Mouse (Mus musculus): Measurements from ENCODE around the gene Fam168b. TPM values are rescaled to one million over a fixed set of nuclear protein-coding genes. Genes with fewer than 3 reads are reported as not detected.

Fam168b gene
- polyA plus RNA-seq, 1 experiment from 2014 or later, result 83.2 TPM

- no peak overlapping the region; the same call in 1 of the 2 replicates for H3K27ac ChIP-seq (ENCODE audit: low read length)
- no peaks in the 10 kb centered on the region for H3K36me3 ChIP-seq (ENCODE audit: insufficient read depth, low read length)
- no peaks in the 10 kb centered on the region for H3K9me3 ChIP-seq (ENCODE audit: low read length)
- WGBS, result 53% methylated on average over 11 of the region's 11 CpGs
- H3K4me1 ChIP-seq (ENCODE audit: insufficient read depth, low read length), result peaks cover 33% of the 10 kb centered on the region
- no peak overlapping the region for H3K4me3 ChIP-seq (ENCODE audit: low read length)
- H3K27me3 ChIP-seq (ENCODE audit: insufficient read depth, low read length), result no peaks in the 10 kb centered on the region
- 0 out of 2 replicates have a peak overlapping the region, but pooled peaks have one; percentile 27 for H3K9ac ChIP-seq (replicated peaks; ENCODE audit: low read length)
- H3K4me2 ChIP-seq (replicated peaks; ENCODE audit: low read depth, low read length), result no peak overlapping the region
- ATAC-seq (ENCODE audit: low FRiP score, low TSS enrichment), result no peak
These were observed 9.4 kb upstream of the Fam168b start for GRCm38 (mm10) chr1:34852116-34852878.

GRCm38 (mm10) chr1:34851562-34851961, 8.7 kb upstream of the Fam168b start:
- Histone ChIP-seq H3K27ac (ENCODE audit: low read length) (peak overlapping the region; percentile 25; the same call in 1 of the 2 replicates), H3K4me3 (ENCODE audit: low read length) (no peak overlapping the region)
- ATAC-seq (ENCODE audit: low FRiP score, low TSS enrichment), result no peak

GRCm38 (mm10) chr1:34850343-34851136, 7.7 kb upstream of the Fam168b start:
- Histone ChIP-seq H3K27ac (ENCODE audit: low read length) (no peak overlapping the region), H3K36me3 (ENCODE audit: insufficient read depth, low read length) (no peaks in the 10 kb centered on the region), H3K27me3 (ENCODE audit: insufficient read depth, low read length) (no peaks in the 10 kb centered on the region), H3K4me3 (ENCODE audit: low read length) (peak overlapping the region; percentile 72), H3K9ac (replicated peaks; ENCODE audit: low read length) (peak overlapping the region; percentile 89), H3K4me1 (ENCODE audit: insufficient read depth, low read length) (peaks cover 33% of the 10 kb centered on the region), H3K4me2 (replicated peaks; ENCODE audit: low read depth, low read length) (peak overlapping the region; percentile 89), H3K9me3 (ENCODE audit: low read length) (no peaks in the 10 kb centered on the region)
- WGBS, result 40% methylated on average over 10 of the region's 11 CpGs
- peak; percentile 62 for ATAC-seq (ENCODE audit: low FRiP score, low TSS enrichment)

More at GRCm38 (mm10) chr1:34851562-34851961, 8.7 kb upstream of the Fam168b start:
- Histone ChIP-seq H3K4me2 (replicated peaks; ENCODE audit: low read depth, low read length) (peak overlapping the region; percentile 89), H3K9ac (replicated peaks; ENCODE audit: low read length) (no peak overlapping the region; the same call in 1 of the 2 replicates), H3K4me1 (ENCODE audit: insufficient read depth, low read length) (peaks cover 33% of the 10 kb centered on the region), H3K27me3 (ENCODE audit: insufficient read depth, low read length) (no peaks in the 10 kb centered on the region), H3K9me3 (ENCODE audit: low read length) (no peaks in the 10 kb centered on the region), H3K36me3 (ENCODE audit: insufficient read depth, low read length) (no peaks in the 10 kb centered on the region)
- WGBS, result 30% methylated on average over 6 of the region's 6 CpGs

GRCm38 (mm10) chr1:34849745-34850342, 7.0 kb upstream of the Fam168b start, which contains the start of gene Plekhb2:
Gene Plekhb2 (plus strand): TSS chr1:34849976.
- Histone ChIP-seq H3K4me3 (ENCODE audit: low read length) (peak within 1 kb of the TSS; percentile 72), H3K27me3 (ENCODE audit: insufficient read depth, low read length) (no peaks in the 10 kb centered on the region), H3K4me2 (replicated peaks; ENCODE audit: low read depth, low read length) (peak within 1 kb of the TSS; percentile 89), H3K36me3 (ENCODE audit: insufficient read depth, low read length) (no peaks in the 10 kb centered on the region), H3K9me3 (ENCODE audit: low read length) (no peaks in the 10 kb centered on the region), H3K4me1 (ENCODE audit: insufficient read depth, low read length) (peaks cover 31% of the 10 kb centered on the region), H3K27ac (ENCODE audit: low read length) (0 out of 2 replicates have a peak within 1 kb of the TSS, but pooled peaks have one; percentile 54), H3K9ac (replicated peaks; ENCODE audit: low read length) (peak within 1 kb of the TSS; percentile 89)
- ATAC-seq (ENCODE audit: low FRiP score, low TSS enrichment), result peak; percentile 85
- WGBS, result 1% methylated on average over 31 of the region's 40 CpGs

- ATAC-seq (ENCODE audit: low FRiP score, low TSS enrichment), result no peak
- no peak overlapping the region for H3K27ac ChIP-seq (ENCODE audit: low read length)
- H3K36me3 ChIP-seq (ENCODE audit: insufficient read depth, low read length), result no peaks in the 10 kb centered on the region
- H3K4me3 ChIP-seq (ENCODE audit: low read length), result no peak overlapping the region
- 93% methylated on average over 3 of the region's 3 CpGs for WGBS
- peaks cover 21% of the 10 kb centered on the region for H3K4me1 ChIP-seq (ENCODE audit: insufficient read depth, low read length)
- H3K9ac ChIP-seq (replicated peaks; ENCODE audit: low read length), result no peak overlapping the region
- H3K9me3 ChIP-seq (ENCODE audit: low read length), result no peaks in the 10 kb centered on the region
- no peak overlapping the region for H3K4me2 ChIP-seq (replicated peaks; ENCODE audit: low read depth, low read length)
- no peaks in the 10 kb centered on the region for H3K27me3 ChIP-seq (ENCODE audit: insufficient read depth, low read length)
These were observed 4.2 kb upstream of the Fam168b start for GRCm38 (mm10) chr1:34847070-34847469.

GRCm38 (mm10) chr1:34842389-34842861, 440 bp downstream of the Fam168b start:
- peak overlapping the region; percentile 89 for H3K4me2 ChIP-seq (replicated peaks; ENCODE audit: low read depth, low read length)
- H3K27ac ChIP-seq (ENCODE audit: low read length), result peak overlapping the region; percentile 98
- H3K4me1 ChIP-seq (ENCODE audit: insufficient read depth, low read length), result peaks cover 28% of the 10 kb centered on the region
- H3K36me3 ChIP-seq (ENCODE audit: insufficient read depth, low read length), result no peaks in the 10 kb centered on the region
- peak overlapping the region; percentile 93 for H3K9ac ChIP-seq (replicated peaks; ENCODE audit: low read length)
- WGBS, result under 1% methylated on average over 23 of the region's 51 CpGs
- H3K9me3 ChIP-seq (ENCODE audit: low read length), result no peaks in the 10 kb centered on the region
- H3K4me3 ChIP-seq (ENCODE audit: low read length), result peak overlapping the region; percentile 82
- no peaks in the 10 kb centered on the region for H3K27me3 ChIP-seq (ENCODE audit: insufficient read depth, low read length)
- peak; percentile 89 for ATAC-seq (ENCODE audit: low FRiP score, low TSS enrichment)

- under 1% methylated on average over 12 of the region's 12 CpGs for WGBS
- H3K4me1 ChIP-seq (ENCODE audit: insufficient read depth, low read length), result peaks cover 28% of the 10 kb centered on the region
- no peaks in the 10 kb centered on the region for H3K27me3 ChIP-seq (ENCODE audit: insufficient read depth, low read length)
- H3K4me3 ChIP-seq (ENCODE audit: low read length), result peak overlapping the region; percentile 82
- no peak for ATAC-seq (ENCODE audit: low FRiP score, low TSS enrichment)
- H3K36me3 ChIP-seq (ENCODE audit: insufficient read depth, low read length), result no peaks in the 10 kb centered on the region
- H3K9ac ChIP-seq (replicated peaks; ENCODE audit: low read length), result peak overlapping the region; percentile 93
- peak overlapping the region; percentile 89 for H3K4me2 ChIP-seq (replicated peaks; ENCODE audit: low read depth, low read length)
- H3K27ac ChIP-seq (ENCODE audit: low read length), result peak overlapping the region; percentile 98
- no peaks in the 10 kb centered on the region for H3K9me3 ChIP-seq (ENCODE audit: low read length)
These were observed 1.0 kb downstream of the Fam168b start for GRCm38 (mm10) chr1:34841709-34842388.

GRCm38 (mm10) chr1:34839241-34839640, 3.6 kb downstream of the Fam168b start:
- Histone ChIP-seq H3K27ac (ENCODE audit: low read length) (no peak overlapping the region), H3K9ac (replicated peaks; ENCODE audit: low read length) (no peak overlapping the region), H3K9me3 (ENCODE audit: low read length) (no peaks in the 10 kb centered on the region), H3K4me1 (ENCODE audit: insufficient read depth, low read length) (peaks cover 28% of the 10 kb centered on the region), H3K4me3 (ENCODE audit: low read length) (no peak overlapping the region), H3K4me2 (replicated peaks; ENCODE audit: low read depth, low read length) (no peak overlapping the region), H3K36me3 (ENCODE audit: insufficient read depth, low read length) (peaks cover 16% of the 10 kb centered on the region), H3K27me3 (ENCODE audit: insufficient read depth, low read length) (no peaks in the 10 kb centered on the region)
- ATAC-seq (ENCODE audit: low FRiP score, low TSS enrichment), result no peak
- WGBS, result 61% methylated on average over 12 of the region's 12 CpGs

Measured in kidney, embryonic 16.5 days (tissue).